Mouse (Mus musculus) cortical plate, adult 2 months (tissue): ENCODE results near the gene Trim2.

ENCODE experiments used
- CTCF ChIP-seq: fragments of 200-500 bp; IDR thresholded peaks from 2 replicates; pipeline ENCODE4 v1.5.1; 2011; ENCODE audit warnings: mild to moderate bottlenecking, control low read depth, low read length; ENCODE audit not compliant: insufficient read depth; ENCODE audit errors: extremely low read depth
- POLR2A ChIP-seq: fragments of 200-500 bp; IDR thresholded peaks from 2 replicates; pipeline ENCODE4 v1.6.1; 2011; ENCODE audit warnings: mild to moderate bottlenecking, low read length, control low read depth; ENCODE audit not compliant: insufficient read depth; ENCODE audit errors: extremely low read depth

GRCm38 (mm10) chr3:84271058-84271457, 35.6 kb downstream of the Trim2 start:
- TF ChIP-seq CTCF (no peak), POLR2A (no peak)
